Mouse (Mus musculus) embryonic facial prominence, embryonic 11.5 days (tissue): Measurements from ENCODE around the gene Macrod2. TPM values are rescaled to one million over a fixed set of nuclear protein-coding genes. Genes with fewer than 3 reads are reported as not detected.

Experiments
- ATAC-seq: fragments of 200-750 bp; cut with Nextera tagmentation; replicated peaks from 2 replicates; pipeline ENCODE4 v1.8.0; 2017; ENCODE audit warnings: low read depth; ENCODE audit not compliant: insufficient number of reproducible peaks, low FRiP score, low TSS enrichment
- DNase-seq: peaks from one replicate; pipeline ENCODE4 v3.0.0-alpha.2; 2015; ENCODE audit warnings: low spot score
- H3K27ac ChIP-seq: fragments of 300-500 bp; sonication (generic); replicated peaks from 2 replicates; pipeline ENCODE4 v1.5.1; 2014; ENCODE audit warnings: mild to moderate bottlenecking, low read depth, low read length, control low read depth
- H3K27me3 ChIP-seq: fragments of 300-500 bp; sonication (generic); 2 replicates; pipeline ENCODE4 v1.6.1; 2014; ENCODE audit warnings: mild to moderate bottlenecking, low read length, moderate library complexity, mixed read lengths; ENCODE audit not compliant: control insufficient read depth, insufficient read depth
- H3K36me3 ChIP-seq: fragments of 300-500 bp; sonication (generic); replicated peaks from 2 replicates; pipeline ENCODE4 v1.6.1; 2014; ENCODE audit warnings: low read depth, mild to moderate bottlenecking, low read length, moderate library complexity, mixed read lengths; ENCODE audit not compliant: control insufficient read depth, insufficient read depth
- H3K4me1 ChIP-seq: fragments of 300-500 bp; sonication (generic); 2 replicates; pipeline ENCODE4 v1.6.1; 2014; ENCODE audit warnings: low read length, mixed read lengths; ENCODE audit not compliant: control insufficient read depth, insufficient read depth
- H3K4me2 ChIP-seq: fragments of 300-500 bp; sonication (generic); 2 replicates; pipeline ENCODE4 v1.6.1; 2014; ENCODE audit warnings: low read depth, mild to moderate bottlenecking, control low read depth, low read length, moderate library complexity
- H3K4me3 ChIP-seq: fragments of 300-500 bp; sonication (generic); 2 replicates; pipeline ENCODE4 v1.5.1; 2014; ENCODE audit warnings: low read depth, low read length, control low read depth
- H3K9ac ChIP-seq: fragments of 300-500 bp; sonication (generic); replicated peaks from 2 replicates; pipeline ENCODE4 v1.6.1; 2014; ENCODE audit warnings: mild to moderate bottlenecking, control low read depth, low read length
- H3K9me3 ChIP-seq: fragments of 300-500 bp; sonication (generic); replicated peaks from 2 replicates; pipeline ENCODE4 v1.6.1; 2016; ENCODE audit warnings: mild to moderate bottlenecking, low read length, inconsistent platforms, mixed read lengths; ENCODE audit not compliant: control insufficient read depth
- WGBS: fragments of 180-500 bp; shearing (Covaris S2); extraction: QIAGEN DNeasy Blood & Tissue Kit; methylation state at CpG from one replicate; pipeline ENCODE4 v1.1.7; 2014; 5-methylcytosine and 5-hydroxymethylcytosine counted together
- polyA plus RNA-seq: library from polyadenylated mRNA; unstranded; fragments of >200 nt; fragmentation: Nextera tagmentation; extraction: Ambion mirVana; gene quantifications from 2 replicates; pipeline ENCODE4 v1.2.1, GENCODE M21; 2014

Macrod2 gene
- polyA plus RNA-seq, 1 experiment from 2014 or later = 33.8 TPM

DNA sequence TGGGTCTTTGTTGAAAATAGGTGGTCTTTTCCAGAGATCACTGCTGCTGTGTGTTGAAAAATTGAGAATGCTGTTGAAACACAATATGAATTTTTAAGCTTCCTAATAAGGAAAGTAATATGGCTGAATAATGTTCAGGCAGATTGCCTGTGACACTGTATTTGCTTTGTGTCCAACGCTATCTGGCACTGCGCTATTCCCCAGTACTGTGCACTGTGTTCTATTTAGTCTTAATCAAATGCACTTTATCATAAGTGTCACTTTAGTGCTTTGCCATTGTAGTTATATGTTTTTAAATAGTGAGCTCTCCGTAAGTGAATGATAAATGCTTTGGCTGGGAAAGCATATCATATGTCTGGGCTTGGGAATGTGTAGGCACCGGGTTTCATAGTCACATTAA is 996.1 kb downstream of the Macrod2 start:
- DNase-seq = no peak
- H3K4me1 ChIP-seq = no peaks in the 10 kb centered on the region
- H3K27me3 ChIP-seq = no peaks in the 10 kb centered on the region
- no peaks in the 10 kb centered on the region for H3K36me3 ChIP-seq
- no peak overlapping the region for H3K4me3 ChIP-seq
- no peak overlapping the region for H3K9ac ChIP-seq
- H3K27ac ChIP-seq = no peak overlapping the region
- ATAC-seq = 0 out of 2 replicates have a peak, but pooled peaks have one; percentile 52
- 86% methylated on average over 4 of the region's 4 CpGs for WGBS
- H3K4me2 ChIP-seq = no peak overlapping the region
- no peaks in the 10 kb centered on the region for H3K9me3 ChIP-seq

DNA sequence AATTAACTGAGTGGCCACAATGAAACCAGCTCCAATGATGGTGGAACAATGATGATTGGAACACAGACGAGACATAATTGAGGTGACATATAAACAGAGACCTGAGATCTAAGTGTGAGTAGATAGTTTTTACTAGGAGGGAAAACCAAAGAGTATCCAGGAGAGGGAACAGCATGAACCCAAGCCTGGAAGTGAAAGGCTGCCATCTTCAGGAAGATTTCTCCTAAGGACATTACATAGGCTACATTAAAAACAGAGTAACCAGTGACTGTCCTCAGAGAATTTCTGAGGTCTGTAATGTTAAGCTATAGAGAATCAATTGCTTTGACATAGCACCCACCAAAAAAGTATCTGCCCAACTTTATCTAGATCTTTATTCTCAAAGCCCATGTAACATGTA is 999.7 kb downstream of the Macrod2 start:
- Histone ChIP-seq H3K4me3 (no peak overlapping the region), H3K27me3 (no peaks in the 10 kb centered on the region), H3K4me1 (no peaks in the 10 kb centered on the region), H3K36me3 (no peaks in the 10 kb centered on the region), H3K9ac (no peak overlapping the region), H3K9me3 (no peaks in the 10 kb centered on the region), H3K4me2 (no peak overlapping the region), H3K27ac (no peak overlapping the region)
- WGBS = 44% methylated on average over 1 of the region's 1 CpGs
- ATAC-seq (no peak), DNase-seq (no peak)

DNA sequence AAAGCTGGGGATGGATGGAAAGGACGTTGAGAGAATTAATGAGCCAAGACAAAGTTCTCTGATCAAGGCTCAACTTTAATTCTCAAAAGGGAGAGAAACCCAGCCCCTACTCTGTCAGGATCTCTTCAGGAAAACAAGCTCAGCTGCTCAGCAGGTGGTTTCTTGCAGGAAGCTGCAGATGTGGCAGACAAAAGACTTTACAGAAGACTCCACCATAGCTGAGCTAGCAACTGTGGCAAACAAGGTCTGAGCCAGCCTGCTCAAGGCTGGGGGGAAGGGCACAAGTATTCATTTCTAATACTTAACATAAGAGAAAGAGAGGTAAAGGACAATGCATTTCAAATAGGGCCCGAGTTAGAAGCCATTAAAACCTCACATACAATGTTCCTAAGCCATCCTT is 1013.7 kb downstream of the Macrod2 start:
- 20% methylated on average over 2 of the region's 2 CpGs for WGBS
- Histone ChIP-seq H3K4me3 (no peak overlapping the region), H3K9ac (no peak overlapping the region), H3K4me1 (no peaks in the 10 kb centered on the region), H3K27me3 (no peaks in the 10 kb centered on the region), H3K36me3 (no peaks in the 10 kb centered on the region), H3K9me3 (no peaks in the 10 kb centered on the region), H3K27ac (no peak overlapping the region), H3K4me2 (no peak overlapping the region)
- ATAC-seq (no peak), DNase-seq (no peak)

DNA sequence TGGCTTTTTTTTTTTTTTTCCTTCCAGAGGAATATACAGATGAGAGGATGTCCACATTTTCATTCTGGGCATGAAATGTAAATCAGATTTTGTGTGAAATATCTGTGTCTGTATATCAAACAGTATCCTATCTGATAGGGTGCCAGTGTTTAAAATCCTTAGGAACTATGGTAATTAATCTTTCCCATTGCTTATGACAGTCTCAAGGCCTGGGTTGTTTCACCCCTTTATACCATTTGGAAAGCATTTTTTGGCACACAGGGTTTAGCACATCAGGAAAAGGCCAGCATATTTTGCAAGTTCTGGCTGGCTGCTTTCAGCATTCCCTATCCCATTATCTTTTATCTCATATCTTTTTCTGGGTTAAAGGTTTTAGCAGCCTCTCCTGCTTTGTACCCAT is 1021.3 kb downstream of the Macrod2 start:
- H3K4me2 ChIP-seq = no peak overlapping the region

DNA sequence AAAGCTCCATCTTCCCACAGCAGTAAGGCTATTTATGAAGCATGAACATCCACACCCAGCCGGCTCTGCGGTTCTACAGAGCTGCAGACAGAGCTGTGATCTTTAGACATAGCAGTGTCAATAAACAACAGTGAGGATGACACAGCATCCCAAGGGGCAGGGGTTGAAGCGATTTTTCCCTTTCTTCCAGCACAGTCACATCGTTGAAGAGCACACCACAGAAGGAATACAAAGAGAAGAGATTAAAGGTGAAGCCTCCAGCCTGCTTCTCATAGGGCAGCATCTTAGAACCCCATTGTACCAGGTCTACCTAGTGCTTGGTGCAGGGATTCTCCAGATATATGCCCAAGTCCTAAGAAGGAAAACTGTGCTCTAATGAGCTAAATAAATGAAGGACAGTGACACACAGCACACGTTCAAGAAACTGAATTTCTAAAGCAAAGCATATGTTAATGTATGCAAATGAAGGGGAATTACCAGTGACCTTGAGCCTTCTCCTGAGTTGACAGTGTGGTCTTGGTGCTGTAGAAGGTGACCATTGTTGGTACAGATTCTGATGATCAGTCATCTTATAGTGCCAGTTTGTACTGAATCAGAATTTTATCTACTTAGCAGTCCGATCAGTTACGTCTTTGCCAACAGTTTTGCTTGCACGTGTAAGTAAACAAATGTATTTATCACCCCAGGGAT is 1021.9 kb downstream of the Macrod2 start:
- ATAC-seq = no peak
- H3K36me3 ChIP-seq = no peaks in the 10 kb centered on the region
- no peak overlapping the region for H3K4me2 ChIP-seq
- H3K9me3 ChIP-seq = no peaks in the 10 kb centered on the region
- no peaks in the 10 kb centered on the region for H3K4me1 ChIP-seq
- H3K4me3 ChIP-seq = no peak overlapping the region
- H3K27me3 ChIP-seq = no peaks in the 10 kb centered on the region
- no peak overlapping the region for H3K9ac ChIP-seq
- WGBS = 53% methylated on average over 8 of the region's 8 CpGs
- no peak overlapping the region for H3K27ac ChIP-seq
- no peak for DNase-seq

More for the DNA sequence above, 1021.3 kb downstream of the Macrod2 start:
- Histone ChIP-seq H3K4me1 (no peaks in the 10 kb centered on the region), H3K4me3 (no peak overlapping the region), H3K27ac (no peak overlapping the region), H3K9ac (no peak overlapping the region), H3K9me3 (no peaks in the 10 kb centered on the region), H3K36me3 (no peaks in the 10 kb centered on the region), H3K27me3 (no peaks in the 10 kb centered on the region)
- DNase-seq (no peak), ATAC-seq (no peak)

DNA sequence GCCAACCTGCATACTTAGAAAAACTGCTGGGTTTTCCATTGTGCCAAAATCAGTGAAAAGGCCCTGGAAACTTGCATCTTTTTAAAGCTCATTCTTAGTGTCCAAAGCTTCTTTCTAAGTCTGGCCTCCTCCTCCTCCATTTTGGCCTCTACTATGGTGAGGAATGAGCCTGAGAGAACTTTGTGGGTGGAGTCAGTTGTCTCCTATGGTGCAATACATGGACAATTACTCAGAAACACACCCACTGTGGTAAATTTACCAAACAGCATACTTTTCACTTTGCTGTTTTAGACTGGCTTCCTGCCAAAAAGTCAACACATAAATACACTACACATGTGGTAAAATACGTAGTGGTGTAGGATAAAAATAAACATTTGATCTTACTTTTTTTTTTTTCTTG is 1024.7 kb downstream of the Macrod2 start:
- DNase-seq (no peak), ATAC-seq (no peak)
- H3K4me2 ChIP-seq = no peak overlapping the region
- H3K27ac ChIP-seq = no peak overlapping the region
- H3K9me3 ChIP-seq = no peaks in the 10 kb centered on the region
- H3K9ac ChIP-seq = no peak overlapping the region
- 63% methylated on average over 1 of the region's 1 CpGs for WGBS
- no peaks in the 10 kb centered on the region for H3K36me3 ChIP-seq
- H3K4me1 ChIP-seq = no peaks in the 10 kb centered on the region
- no peaks in the 10 kb centered on the region for H3K27me3 ChIP-seq
- no peak overlapping the region for H3K4me3 ChIP-seq

DNA sequence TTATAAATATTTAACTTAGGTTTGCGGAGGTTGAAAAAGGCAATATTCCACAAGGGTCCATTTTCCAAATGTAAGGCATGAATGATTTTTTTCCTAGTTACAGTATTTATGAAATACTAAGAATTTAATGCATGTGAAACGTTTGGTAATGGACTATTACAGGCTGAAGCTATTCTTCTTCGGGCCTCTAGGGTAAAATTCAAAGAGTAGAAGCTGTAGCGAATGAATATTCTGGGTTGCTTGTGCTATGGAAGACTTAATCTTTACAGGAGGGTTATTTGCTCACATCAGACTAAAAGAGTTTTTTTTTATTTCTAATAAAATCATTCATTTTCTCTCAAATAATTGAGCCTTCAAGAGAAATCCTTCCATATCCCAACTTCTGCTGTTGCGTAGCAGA is 1039.0 kb downstream of the Macrod2 start:
- H3K9me3 ChIP-seq = no peaks in the 10 kb centered on the region
- no peaks in the 10 kb centered on the region for H3K36me3 ChIP-seq
- no peak overlapping the region for H3K4me2 ChIP-seq
- H3K4me3 ChIP-seq = no peak overlapping the region
- H3K27ac ChIP-seq = no peak overlapping the region
- DNase-seq (no peak), ATAC-seq (no peak)
- no peaks in the 10 kb centered on the region for H3K27me3 ChIP-seq
- 88% methylated on average over 5 of the region's 5 CpGs for WGBS
- no peak overlapping the region for H3K9ac ChIP-seq
- H3K4me1 ChIP-seq = no peaks in the 10 kb centered on the region

DNA sequence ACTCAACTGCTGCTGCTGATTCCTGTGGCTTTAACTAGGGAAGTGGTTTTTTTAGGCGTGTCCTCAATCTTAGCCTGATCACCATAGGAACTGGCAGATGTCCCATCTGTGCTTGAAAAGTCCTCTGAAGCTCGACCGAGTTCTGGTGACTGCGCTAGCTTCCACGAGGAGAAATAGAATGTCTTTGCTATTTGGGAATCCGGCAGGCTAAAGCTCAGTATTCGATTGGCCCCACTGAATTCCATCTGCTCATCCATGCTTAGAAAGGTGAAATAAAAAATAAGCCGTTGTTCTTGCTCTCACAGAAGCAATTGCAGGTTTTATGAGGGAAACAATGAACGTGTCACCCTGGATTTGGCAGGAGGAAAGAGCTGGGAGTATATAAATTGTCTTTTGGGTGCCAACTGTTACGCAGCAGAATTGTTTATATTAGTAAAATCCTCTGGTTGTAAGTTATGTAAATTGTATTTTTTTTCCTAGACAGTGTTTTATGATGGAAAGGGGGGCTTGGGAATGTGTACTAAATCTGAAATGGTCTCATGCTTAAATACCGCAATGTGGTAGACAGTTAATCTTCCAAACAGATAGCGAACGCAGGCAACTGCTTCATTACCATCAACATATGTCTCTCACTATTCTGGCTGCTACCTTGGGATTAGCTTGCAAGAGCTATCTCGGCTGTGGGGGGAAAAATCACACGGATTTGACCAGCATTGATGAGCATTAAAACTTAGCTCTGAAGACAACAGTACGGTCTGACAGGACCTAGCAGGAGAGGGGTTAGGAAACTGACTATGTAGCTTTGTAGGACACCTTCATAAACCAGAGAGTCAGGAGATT is 1039.8 kb downstream of the Macrod2 start:
- H3K27me3 ChIP-seq = no peaks in the 10 kb centered on the region
- no peak overlapping the region for H3K4me2 ChIP-seq
- DNase-seq (no peak), ATAC-seq (no peak)
- WGBS = 77% methylated on average over 16 of the region's 16 CpGs
- H3K36me3 ChIP-seq = no peaks in the 10 kb centered on the region
- no peak overlapping the region for H3K27ac ChIP-seq
- no peaks in the 10 kb centered on the region for H3K9me3 ChIP-seq
- no peaks in the 10 kb centered on the region for H3K4me1 ChIP-seq
- H3K9ac ChIP-seq = no peak overlapping the region
- no peak overlapping the region for H3K4me3 ChIP-seq
